38 mouse cellular contexts compared by ENCODE assay signal in the genomic region with DNA sequence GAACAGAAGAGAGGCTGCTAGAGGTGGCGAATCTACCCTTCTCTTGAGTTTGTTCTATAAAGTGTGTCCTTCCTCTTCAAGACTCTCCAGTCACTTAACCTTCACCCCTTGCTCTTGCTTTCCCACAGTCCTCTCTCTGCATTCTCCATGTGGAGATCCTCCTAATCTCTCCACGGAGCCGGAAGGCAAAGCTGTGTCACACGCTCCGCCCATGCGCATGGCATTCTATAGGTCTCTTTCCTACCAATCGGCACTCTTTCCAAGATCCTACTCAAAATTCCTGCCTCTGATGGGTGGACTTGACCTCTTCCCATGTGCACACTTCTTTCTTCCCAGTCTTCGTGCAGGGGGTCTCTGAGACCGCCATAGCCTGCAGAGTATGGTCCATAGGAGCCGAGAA. TPM values are rescaled to one million over a fixed set of nuclear protein-coding genes. Genes with fewer than 3 reads are reported as not detected.
DNase-seq lines count a peak whose midpoint lies in the region; ATAC-seq and TF ChIP-seq lines count a peak whose summit lies in the region.
"Had no signal": no experiment of that assay in that cellular context is flagged by ENCODE, and none has a peak within 500 bp of the region (broad histone marks: within the 10 kb centered on the region; RNA-seq: fewer than 3 reads in every experiment).

No protein-coding gene starts in this region.

- intact Hi-C loops in heart, postnatal 14 days (cut with DNase I) = loop anchor here (2.0 to 10.0 kb wide), 3 partner anchors 77 to 347 kb away; partner anchors contain the start of gene Irgm1

- 66% methylated on average over 10 of the region's 10 CpGs for WGBS in heart, embryonic 14.5 days
- WGBS in kidney, embryonic 15.5 days = 74% methylated on average over 10 of the region's 10 CpGs

- no peaks in the 10 kb centered on the region for H3K9me3 ChIP-seq in heart, embryonic 14.5 days (ENCODE audit: control insufficient read depth, low read length)
- H3K9me3 ChIP-seq in kidney, embryonic 15.5 days (replicated peaks) = no peaks in the 10 kb centered on the region
- H3K9me3 ChIP-seq: embryonic facial prominence, embryonic 15.5 days; G1E; limb, embryonic 12.5 days; liver, embryonic 13.5 days; midbrain, embryonic 13.5 days; neural tube, embryonic 13.5 days had no signal

- H3K9ac ChIP-seq in heart, embryonic 14.5 days (ENCODE audit: low read length) = no peak overlapping the region
- no peak overlapping the region for H3K9ac ChIP-seq in kidney, embryonic 15.5 days
- H3K9ac ChIP-seq: embryonic facial prominence, embryonic 15.5 days; hindbrain, embryonic 14.5 days; limb, embryonic 12.5 days; liver, embryonic 13.5 days; midbrain, embryonic 13.5 days; neural tube, embryonic 13.5 days had no signal

- no peak overlapping the region for H3K4me2 ChIP-seq in heart, embryonic 14.5 days (ENCODE audit: low read length)
- H3K4me2 ChIP-seq in kidney, embryonic 15.5 days = no peak overlapping the region
- H3K4me2 ChIP-seq: embryonic facial prominence, embryonic 15.5 days; hindbrain, embryonic 14.5 days; limb, embryonic 12.5 days; liver, embryonic 13.5 days; midbrain, embryonic 13.5 days; neural tube, embryonic 13.5 days had no signal

- no peak for ATAC-seq in heart, embryonic 14.5 days (ENCODE audit: insufficient number of reproducible peaks, insufficient read depth, low FRiP score, low read depth)
- no peak for ATAC-seq in kidney, embryonic 15.5 days (replicated peaks; ENCODE audit: low FRiP score)
- no peak for ATAC-seq in erythroid progenitor cell, adult 5-6 weeks (replicated peaks; ENCODE audit: low FRiP score, poor library complexity, severe bottlenecking)
- ATAC-seq: forebrain, embryonic 14.5 days; intestine, postnatal 0 days; midbrain, embryonic 13.5 days had no signal

- no peak for DNase-seq in heart, postnatal 14 days
- no peak for DNase-seq in kidney, postnatal 36 days
- DNase-seq in testis, postnatal 14 days (ENCODE audit: low spot score) = no peak
- DNase-seq: adrenal gland, postnatal 14 days; B cell, adult 2 months; cerebellum, adult 11-12 months; cerebellum, adult 9-11 months; gastrocnemius, postnatal 36 days; kidney, postnatal 25 days; liver, embryonic 13.5 days; lung, adult 2 months; lung, postnatal 10 days; right cerebral cortex, postnatal 4 days; thymus, postnatal 4 days had no signal

- TF ChIP-seq CTCF in testis, adult 2 months (IDR thresholded peaks at IDR 0.05; ENCODE audit: control insufficient read depth, insufficient read depth, insufficient replicate concordance, low read depth, low read length) = no peak

- H3K27ac ChIP-seq in heart, embryonic 14.5 days (replicated peaks in 1 of 2; ENCODE audit: control insufficient read depth in 1 of 2, insufficient read depth in 1 of 2, low read depth in 2 of 2, low read length in 2 of 2) = peak overlapping the region; percentile 34 to 45; a peak in 1 of 4 replicates
- H3K27ac ChIP-seq in kidney, embryonic 15.5 days = peak overlapping the region; percentile 38
- H3K27ac ChIP-seq in testis, adult 2 months (ENCODE audit: control insufficient read depth, insufficient read depth, low read depth, low read length) = no peak overlapping the region
- H3K27ac ChIP-seq in brown adipose tissue, adult 24 weeks (replicated peaks; ENCODE audit: low read depth, low read length) = peak overlapping the region; percentile 99
- H3K27ac ChIP-seq: embryonic facial prominence, embryonic 15.5 days; hindbrain, embryonic 14.5 days; layer of hippocampus, adult 2 months; left cerebral cortex, adult 2 months; limb, embryonic 12.5 days; liver, embryonic 13.5 days; macrophage; midbrain, embryonic 13.5 days; neural tube, embryonic 13.5 days; stomach, postnatal 0 days had no signal

- H3K36me3 ChIP-seq in heart, embryonic 14.5 days (ENCODE audit: control insufficient read depth, insufficient read depth, low read length) = no peaks in the 10 kb centered on the region
- H3K36me3 ChIP-seq in kidney, embryonic 15.5 days = no peaks in the 10 kb centered on the region
- H3K36me3 ChIP-seq in testis, adult 2 months (ENCODE audit: control insufficient read depth, insufficient read depth, low read length) = no peaks in the 10 kb centered on the region
- H3K36me3 ChIP-seq: embryonic facial prominence, embryonic 15.5 days; G1E; limb, embryonic 12.5 days; liver, embryonic 13.5 days; midbrain, embryonic 13.5 days; neural tube, embryonic 13.5 days had no signal

- no peaks in the 10 kb centered on the region for H3K4me1 ChIP-seq in heart, embryonic 14.5 days (ENCODE audit: control insufficient read depth in 2 of 2, insufficient read depth in 2 of 2, low read length in 2 of 2)
- 0 out of 2 replicates have a peak, but pooled peaks cover 3% of the 10 kb centered on the region for H3K4me1 ChIP-seq in kidney, embryonic 15.5 days
- H3K4me1 ChIP-seq in testis, adult 2 months (ENCODE audit: control insufficient read depth, insufficient read depth, low read length) = no peaks in the 10 kb centered on the region; the same call in 1 of the 2 replicates
- peaks cover 2% of the 10 kb centered on the region; the same call in 1 of the 2 replicates for H3K4me1 ChIP-seq in brown adipose tissue, adult 24 weeks (ENCODE audit: control insufficient read depth, insufficient read depth, insufficient read length, low read length)
- H3K4me1 ChIP-seq: embryonic facial prominence, embryonic 15.5 days; limb, embryonic 12.5 days; liver, embryonic 13.5 days; midbrain, embryonic 13.5 days; neural tube, embryonic 13.5 days had no signal

- no peaks in the 10 kb centered on the region for H3K27me3 ChIP-seq in heart, embryonic 14.5 days (ENCODE audit: control insufficient read depth, insufficient read depth, low read length)
- H3K27me3 ChIP-seq in kidney, embryonic 15.5 days = no peaks in the 10 kb centered on the region
- no peaks in the 10 kb centered on the region for H3K27me3 ChIP-seq in testis, adult 2 months (ENCODE audit: control insufficient read depth, insufficient read depth, low read length)
- H3K27me3 ChIP-seq: embryonic facial prominence, embryonic 15.5 days; limb, embryonic 12.5 days; liver, embryonic 13.5 days; midbrain, embryonic 13.5 days; neural tube, embryonic 13.5 days had no signal

- H3K4me3 ChIP-seq in heart, embryonic 14.5 days (ENCODE audit: control insufficient read depth in 1 of 2, insufficient read depth in 1 of 2, low read depth in 1 of 2, low read length in 2 of 2) = no peak overlapping the region
- no peak overlapping the region for H3K4me3 ChIP-seq in kidney, embryonic 15.5 days (replicated peaks)
- peak overlapping the region; percentile 13 for H3K4me3 ChIP-seq in testis, adult 2 months (ENCODE audit: control insufficient read depth, low read depth, low read length)
- peak overlapping the region; percentile 61 for H3K4me3 ChIP-seq in brown adipose tissue, adult 24 weeks (ENCODE audit: insufficient read depth, low read depth, low read length)
- H3K4me3 ChIP-seq: embryonic facial prominence, embryonic 15.5 days; layer of hippocampus, adult 2 months; left cerebral cortex, adult 2 months; limb, embryonic 12.5 days; liver, embryonic 13.5 days; midbrain, embryonic 13.5 days; neural tube, embryonic 13.5 days had no signal

- no peak for TF ChIP-seq POLR2A in testis, adult 2 months (IDR thresholded peaks at IDR 0.05; ENCODE audit: control insufficient read depth, low read depth, low read length)

RNA-seq across cellular contexts. Expression of gene Btnl9, which starts 0.7 kb away (rescaled TPM):
- polyA plus RNA-seq in heart, embryonic 14.5 days (2014; fragmentation: Nextera tagmentation; extraction: Ambion mirVana) = 4.4 and 5.9 TPM in 2 replicates
- total RNA-seq in heart, postnatal 14 days (2021) = 10 to 100 TPM; 48.3 to 52.4 TPM
- polyA plus RNA-seq in kidney, embryonic 15.5 days (2015; fragmentation: Nextera tagmentation; extraction: Ambion mirVana) = 2.6 and 5.6 TPM in 2 replicates
- polyA plus RNA-seq in testis, adult 2 months (2012; rRNA removed) = 0.04 TPM in 2 replicates
- 12.3 and 23.2 TPM in 2 replicates for polyA plus RNA-seq in brown adipose tissue, adult 24 weeks (2012; ENCODE audit: insufficient read depth, insufficient read length, missing spikeins)
- 1.1 and 2.9 TPM in 2 replicates for total RNA-seq in erythroid progenitor cell, adult 5-6 weeks (2015; ENCODE audit: low replicate concordance)
- 0.53 and 0.77 TPM in 2 replicates for total RNA-seq in erythroid progenitor cell, adult 5-6 weeks (2017; ENCODE audit: low replicate concordance)
- total RNA-seq: layer of hippocampus, adult 2 months; left cerebral cortex, adult 2 months had no signal
- polyA plus RNA-seq: forebrain, embryonic 14.5 days; G1E; midbrain, embryonic 13.5 days had no signal

RNA-seq across cellular contexts. Expression of gene Zfp62, which starts 15.4 kb away (rescaled TPM):
- 30.3 and 32.2 TPM in 2 replicates for polyA plus RNA-seq in heart, embryonic 14.5 days (2014; fragmentation: Nextera tagmentation; extraction: Ambion mirVana)
- total RNA-seq in heart, postnatal 14 days (2021) = 10 to 100 TPM; 26.3 to 27.0 TPM
- polyA plus RNA-seq in kidney, embryonic 15.5 days (2015; fragmentation: Nextera tagmentation; extraction: Ambion mirVana) = 40.5 and 41.9 TPM in 2 replicates
- 4.7 and 5.4 TPM in 2 replicates for polyA plus RNA-seq in testis, adult 2 months (2012; rRNA removed)
- 10.4 and 14.4 TPM in 2 replicates for polyA plus RNA-seq in brown adipose tissue, adult 24 weeks (2012; ENCODE audit: insufficient read depth, insufficient read length, missing spikeins)
- 55.9 and 72.1 TPM in 2 replicates for total RNA-seq in erythroid progenitor cell, adult 5-6 weeks (2015; ENCODE audit: low replicate concordance)
- 35.6 and 36.3 TPM in 2 replicates for total RNA-seq in erythroid progenitor cell, adult 5-6 weeks (2017; ENCODE audit: low replicate concordance)

RNA-seq across cellular contexts. Expression of gene Olfr1394, which starts 33.5 kb away (rescaled TPM):
- not detected in 2 replicates for polyA plus RNA-seq in heart, embryonic 14.5 days (2014; fragmentation: Nextera tagmentation; extraction: Ambion mirVana)
- total RNA-seq in heart, postnatal 14 days (2021) = not detected
- not detected in 2 replicates for polyA plus RNA-seq in kidney, embryonic 15.5 days (2015; fragmentation: Nextera tagmentation; extraction: Ambion mirVana)
- not detected in 2 replicates for polyA plus RNA-seq in testis, adult 2 months (2012; rRNA removed)
- polyA plus RNA-seq in brown adipose tissue, adult 24 weeks (2012; ENCODE audit: insufficient read depth, insufficient read length, missing spikeins) = not detected in 2 replicates
- not detected in 2 replicates for total RNA-seq in erythroid progenitor cell, adult 5-6 weeks (2015; ENCODE audit: low replicate concordance)
- not detected in 2 replicates for total RNA-seq in erythroid progenitor cell, adult 5-6 weeks (2017; ENCODE audit: low replicate concordance)
- total RNA-seq: adrenal gland, postnatal 14 days; common myeloid progenitor, adult 5-6 weeks; gastrocnemius, postnatal 36 days; hematopoietic stem cell, adult 5-6 weeks; layer of hippocampus, adult 2 months; layer of hippocampus, postnatal 14 days; left cerebral cortex, adult 2 months; left cerebral cortex, postnatal 25 days; megakaryocyte-erythroid progenitor cell, adult 5-6 weeks had no signal
- polyA plus RNA-seq: forebrain, embryonic 14.5 days; G1E; hindbrain, embryonic 14.5 days; intestine, postnatal 0 days; limb, embryonic 12.5 days; liver, embryonic 13.5 days; lung, adult 2 months; macrophage; midbrain, embryonic 13.5 days; neural tube, embryonic 13.5 days; spleen, adult 2 months; stomach, postnatal 0 days; thymus, postnatal 0 days had no signal

RNA-seq across cellular contexts. Expression of gene Olfr1395, which starts 45.6 kb away (rescaled TPM):
- not detected in 2 replicates for polyA plus RNA-seq in heart, embryonic 14.5 days (2014; fragmentation: Nextera tagmentation; extraction: Ambion mirVana)
- not detected for total RNA-seq in heart, postnatal 14 days (2021)
- polyA plus RNA-seq in kidney, embryonic 15.5 days (2015; fragmentation: Nextera tagmentation; extraction: Ambion mirVana) = not detected in 2 replicates
- polyA plus RNA-seq in testis, adult 2 months (2012; rRNA removed) = not detected in 2 replicates
- not detected in 2 replicates for polyA plus RNA-seq in brown adipose tissue, adult 24 weeks (2012; ENCODE audit: insufficient read depth, insufficient read length, missing spikeins)
- total RNA-seq in erythroid progenitor cell, adult 5-6 weeks (2015; ENCODE audit: low replicate concordance) = not detected in 2 replicates
- not detected in 2 replicates for total RNA-seq in erythroid progenitor cell, adult 5-6 weeks (2017; ENCODE audit: low replicate concordance)
- total RNA-seq: adrenal gland, postnatal 14 days; common myeloid progenitor, adult 5-6 weeks; gastrocnemius, postnatal 36 days; hematopoietic stem cell, adult 5-6 weeks; layer of hippocampus, adult 2 months; layer of hippocampus, postnatal 14 days; left cerebral cortex, adult 2 months; left cerebral cortex, postnatal 25 days; megakaryocyte-erythroid progenitor cell, adult 5-6 weeks had no signal
- polyA plus RNA-seq: forebrain, embryonic 14.5 days; G1E; hindbrain, embryonic 14.5 days; intestine, postnatal 0 days; limb, embryonic 12.5 days; liver, embryonic 13.5 days; lung, adult 2 months; macrophage; midbrain, embryonic 13.5 days; neural tube, embryonic 13.5 days; spleen, adult 2 months; stomach, postnatal 0 days; thymus, postnatal 0 days had no signal

RNA-seq across cellular contexts. Expression of gene Mgat1, which starts 56.3 kb away (rescaled TPM):
- polyA plus RNA-seq in heart, embryonic 14.5 days (2014; fragmentation: Nextera tagmentation; extraction: Ambion mirVana) = 38.3 and 43.5 TPM in 2 replicates
- total RNA-seq in heart, postnatal 14 days (2021) = 10 to 100 TPM; 59.3 to 68.4 TPM
- polyA plus RNA-seq in kidney, embryonic 15.5 days (2015; fragmentation: Nextera tagmentation; extraction: Ambion mirVana) = 66.7 and 75.0 TPM in 2 replicates
- 13.9 and 16.0 TPM in 2 replicates for polyA plus RNA-seq in testis, adult 2 months (2012; rRNA removed)
- 19.3 and 30.6 TPM in 2 replicates for polyA plus RNA-seq in brown adipose tissue, adult 24 weeks (2012; ENCODE audit: insufficient read depth, insufficient read length, missing spikeins)
- total RNA-seq in erythroid progenitor cell, adult 5-6 weeks (2015; ENCODE audit: low replicate concordance) = 12.2 and 15.5 TPM in 2 replicates
- 21.8 and 26.2 TPM in 2 replicates for total RNA-seq in erythroid progenitor cell, adult 5-6 weeks (2017; ENCODE audit: low replicate concordance)

Comparison
In these comparisons a context has a peak if more than half of its experiments do, and no peak if none do; other contexts are left out.
1. H3K4me3 ChIP-seq: peak in testis, adult 2 months (single experiment) and brown adipose tissue, adult 24 weeks (single experiment); none in heart, embryonic 14.5 days (0 of 2) and kidney, embryonic 15.5 days (single experiment).